ENCODE assay signal across 16 mouse cellular contexts in genomic region chr19:17498586-17499235, GRCm38 (mm10).
A peak's percentile ranks its signal among the peaks of the same experiment; 100 is the strongest.
DNase-seq lines count a peak whose midpoint lies in the region; ATAC-seq lines count a peak whose summit lies in the region.
"Had no signal": no experiment of that assay in that cellular context is flagged by ENCODE, and none has a peak within 500 bp of the region (broad histone marks: within the 10 kb centered on the region; RNA-seq: fewer than 3 reads in every experiment).

No protein-coding gene starts in this region.

- no peaks in the 10 kb centered on the region for H3K9me3 ChIP-seq in liver, embryonic 16.5 days (replicated peaks; ENCODE audit: control insufficient read depth, low read length)
- H3K9me3 ChIP-seq in neural tube, embryonic 15.5 days (replicated peaks), result no peaks in the 10 kb centered on the region
- H3K9me3 ChIP-seq: embryonic facial prominence, embryonic 13.5 days; heart, embryonic 15.5 days; lung, embryonic 15.5 days; midbrain, embryonic 15.5 days had no signal

- H3K36me3 ChIP-seq in liver, embryonic 16.5 days (ENCODE audit: control insufficient read depth, insufficient read depth), result no peaks in the 10 kb centered on the region
- H3K36me3 ChIP-seq in neural tube, embryonic 15.5 days, result no peaks in the 10 kb centered on the region
- H3K36me3 ChIP-seq: embryonic facial prominence, embryonic 13.5 days; heart, embryonic 15.5 days; lung, embryonic 15.5 days; midbrain, embryonic 15.5 days had no signal

- no peak overlapping the region for H3K4me3 ChIP-seq in liver, embryonic 16.5 days (ENCODE audit: low read depth, low read length)
- H3K4me3 ChIP-seq in neural tube, embryonic 15.5 days (replicated peaks), result no peak overlapping the region
- H3K4me3 ChIP-seq: embryonic facial prominence, embryonic 13.5 days; heart, embryonic 15.5 days; lung, embryonic 15.5 days; midbrain, embryonic 15.5 days had no signal

- ATAC-seq in liver, embryonic 16.5 days (ENCODE audit: low read depth), result peak; percentile 80
- ATAC-seq in neural tube, embryonic 15.5 days (ENCODE audit: low FRiP score), result no peak
- ATAC-seq: forebrain, embryonic 16.5 days; intestine, embryonic 16.5 days; midbrain, embryonic 15.5 days had no signal

- no peaks in the 10 kb centered on the region for H3K4me1 ChIP-seq in liver, embryonic 16.5 days (ENCODE audit: control insufficient read depth, low read depth, low read length)
- no peaks in the 10 kb centered on the region for H3K4me1 ChIP-seq in neural tube, embryonic 15.5 days
- H3K4me1 ChIP-seq: embryonic facial prominence, embryonic 13.5 days; heart, embryonic 15.5 days; lung, embryonic 15.5 days; midbrain, embryonic 15.5 days had no signal

- DNase-seq in liver, result no peak
- DNase-seq in adrenal gland, postnatal 36 days, result peak; percentile 16 to 28
- DNase-seq in heart, adult 8-10 months (ENCODE audit: low spot score), result peak; percentile 48
- DNase-seq in lung, postnatal 25 days (ENCODE audit: low spot score), result peak; percentile 52
- DNase-seq in layer of hippocampus, adult 18-20 months (ENCODE audit: low spot score in 2 of 2), result no peak
- DNase-seq: cerebellum, postnatal 36 days; kidney, postnatal 4 days; right cerebral cortex, postnatal 14 days had no signal

- no peaks in the 10 kb centered on the region for H3K27me3 ChIP-seq in liver, embryonic 16.5 days (ENCODE audit: control insufficient read depth, insufficient read depth, low read depth, low read length)
- no peaks in the 10 kb centered on the region for H3K27me3 ChIP-seq in neural tube, embryonic 15.5 days (replicated peaks)
- H3K27me3 ChIP-seq: embryonic facial prominence, embryonic 13.5 days; heart, embryonic 15.5 days; lung, embryonic 15.5 days; midbrain, embryonic 15.5 days had no signal

- WGBS in liver, embryonic 16.5 days (ENCODE audit: insufficient replicate concordance), result 52% methylated on average over 7 of the region's 7 CpGs
- 86% methylated on average over 7 of the region's 7 CpGs for WGBS in neural tube, embryonic 15.5 days

- no peak overlapping the region for H3K27ac ChIP-seq in liver, embryonic 16.5 days (ENCODE audit: low read length)
- H3K27ac ChIP-seq in neural tube, embryonic 15.5 days (replicated peaks), result no peak overlapping the region
- H3K27ac ChIP-seq: embryonic facial prominence, embryonic 13.5 days; heart, embryonic 15.5 days; lung, embryonic 15.5 days; midbrain, embryonic 15.5 days had no signal

- no peak overlapping the region for H3K9ac ChIP-seq in liver, embryonic 16.5 days (ENCODE audit: low read depth, low read length)
- H3K9ac ChIP-seq in neural tube, embryonic 15.5 days (replicated peaks), result no peak overlapping the region
- H3K9ac ChIP-seq: embryonic facial prominence, embryonic 13.5 days; heart, embryonic 15.5 days; lung, embryonic 15.5 days; midbrain, embryonic 15.5 days had no signal

- H3K4me2 ChIP-seq in liver, embryonic 16.5 days (ENCODE audit: low read depth, low read length), result no peak overlapping the region
- no peak overlapping the region for H3K4me2 ChIP-seq in neural tube, embryonic 15.5 days
- H3K4me2 ChIP-seq: embryonic facial prominence, embryonic 13.5 days; heart, embryonic 15.5 days; lung, embryonic 15.5 days; midbrain, embryonic 15.5 days had no signal

Comparison
In these comparisons a context has a peak if more than half of its experiments do, and no peak if none do; other contexts are left out.
1. DNase-seq: peak in adrenal gland, postnatal 36 days (2 of 2), heart, adult 8-10 months (single experiment) and lung, postnatal 25 days (single experiment); none in liver (single experiment) and layer of hippocampus, adult 18-20 months (0 of 2).